Mouse (Mus musculus): ENCODE measurements around the gene Bola1.
"Not testable (repeated sequence)": the region's sequence is repeated elsewhere in the genome, so short reads cannot be mapped to it uniquely, and the experiment has no call there.

Gene Bola1

GRCm38 (mm10) chr3:96226695-96227648 is 7.5 kb upstream of the Bola1 start:
- DNase-seq (ENCODE audit: low read depth, low spot score), result peak; percentile 54

GRCm38 (mm10) chr3:96225421-96225820 is 5.9 kb upstream of the Bola1 start:
- no peak for DNase-seq (ENCODE audit: low read depth, low spot score)

- peak; percentile 28 for DNase-seq (ENCODE audit: low read depth, low spot score)
These were observed 3.3 kb upstream of the Bola1 start for GRCm38 (mm10) chr3:96222774-96223173.

- peak; percentile 24 for DNase-seq (ENCODE audit: low read depth, low spot score)
These were observed 2.1 kb upstream of the Bola1 start for GRCm38 (mm10) chr3:96221640-96222038.

GRCm38 (mm10) chr3:96220765-96221639 is 1.5 kb upstream of the Bola1 start, which contains the start of the genes Hist2h2ac and Hist2h2be:
Gene Hist2h2ac, minus strand, starts transcription at chr3:96220880.
Gene Hist2h2be, plus strand, starts transcription at chr3:96221119.
- peak; percentile 99 for DNase-seq (ENCODE audit: low read depth, low spot score)

- peak; percentile 47 for DNase-seq (ENCODE audit: low read depth, low spot score)
These were observed 739 bp upstream of the Bola1 start for GRCm38 (mm10) chr3:96220131-96220764.

- peak; percentile 55 for DNase-seq (ENCODE audit: low read depth, low spot score)
These were observed 293 bp downstream of the Bola1 start for GRCm38 (mm10) chr3:96219191-96219641.

GRCm38 (mm10) chr3:96209242-96209641 is 10.3 kb downstream of the Bola1 start:
- DNase-seq (ENCODE audit: low read depth, low spot score), result peak; percentile 50

GRCm38 (mm10) chr3:96207819-96208218 is 11.7 kb downstream of the Bola1 start:
- no peak for DNase-seq (ENCODE audit: low read depth, low spot score)

- no peak for DNase-seq (ENCODE audit: low read depth, low spot score)
These were observed 19.8 kb downstream of the Bola1 start for GRCm38 (mm10) chr3:96199731-96200130.

- not testable (repeated sequence) for DNase-seq (ENCODE audit: low read depth, low spot score)
These were observed 20.8 kb downstream of the Bola1 start for GRCm38 (mm10) chr3:96198601-96199251.

- DNase-seq (ENCODE audit: low read depth, low spot score), result no peak
These were observed 21.3 kb downstream of the Bola1 start for GRCm38 (mm10) chr3:96198181-96198580.

- DNase-seq (ENCODE audit: low read depth, low spot score), result peak; percentile 99
These were observed 22.3 kb downstream of the Bola1 start for GRCm38 (mm10) chr3:96197129-96197749.

GRCm38 (mm10) chr3:96196437-96197128 is 22.9 kb downstream of the Bola1 start:
- peak; percentile 49 for DNase-seq (ENCODE audit: low read depth, low spot score)

- DNase-seq (ENCODE audit: low read depth, low spot score), result peak; percentile 37
These were observed 23.7 kb downstream of the Bola1 start for GRCm38 (mm10) chr3:96195616-96196313.

GRCm38 (mm10) chr3:96194966-96195365 is 24.5 kb downstream of the Bola1 start:
- no peak for DNase-seq (ENCODE audit: low read depth, low spot score)

- no peak for DNase-seq (ENCODE audit: low read depth, low spot score)
These were observed 26.5 kb downstream of the Bola1 start for GRCm38 (mm10) chr3:96192977-96193376.

GRCm38 (mm10) chr3:96182382-96182776 is 37.1 kb downstream of the Bola1 start:
- DNase-seq (ENCODE audit: low read depth, low spot score), result peak; percentile 88

All from brain, adult 2 months (tissue).